ENCODE assay signal across 8 mouse cellular contexts in genomic region chr9:48538688-48539087, GRCm38 (mm10). TPM values are rescaled to one million over a fixed set of nuclear protein-coding genes. Genes with fewer than 3 reads are reported as not detected.
DNase-seq lines count a peak whose midpoint lies in the region; ATAC-seq and TF ChIP-seq lines count a peak whose summit lies in the region.

No protein-coding gene starts in this region.

- H3K4me1 ChIP-seq in intestine, embryonic 14.5 days (replicated peaks; ENCODE audit: control insufficient read depth, insufficient read depth, low read length): no peaks in the 10 kb centered on the region; the same call in 1 of the 2 replicates
- no peaks in the 10 kb centered on the region for H3K4me1 ChIP-seq in intestine, postnatal 0 days (replicated peaks; ENCODE audit: control insufficient read depth, insufficient read depth, low read length)
- no peaks in the 10 kb centered on the region; the same call in 1 of the 2 replicates for H3K4me1 ChIP-seq in neural tube, embryonic 12.5 days

- no peak for ATAC-seq in intestine, embryonic 14.5 days (replicated peaks; ENCODE audit: low FRiP score, low TSS enrichment, low read depth)
- ATAC-seq in intestine, postnatal 0 days: no peak
- no peak for ATAC-seq in neural tube, embryonic 12.5 days (ENCODE audit: low FRiP score, low read depth)

- 12% methylated on average over 12 of the region's 12 CpGs for WGBS in intestine, embryonic 14.5 days
- 15% methylated on average over 12 of the region's 12 CpGs for WGBS in intestine, postnatal 0 days
- WGBS in neural tube, embryonic 12.5 days: 7% methylated on average over 12 of the region's 12 CpGs

- no peak for TF ChIP-seq CTCF in intestine, postnatal 0 days (IDR thresholded peaks at IDR 0.05; ENCODE audit: low read depth)

- peak overlapping the region; percentile 18 for H3K4me2 ChIP-seq in intestine, embryonic 14.5 days (ENCODE audit: low read length)
- no peak overlapping the region for H3K4me2 ChIP-seq in intestine, postnatal 0 days (replicated peaks; ENCODE audit: low read depth)
- peak overlapping the region; percentile 54 for H3K4me2 ChIP-seq in neural tube, embryonic 12.5 days (replicated peaks)

- DNase-seq in intestine, embryonic 14.5 days (ENCODE audit: low spot score): peak; percentile 53
- peak; percentile 71 for DNase-seq in ES-CJ7 (ENCODE audit: low read depth, low spot score)
- peak; percentile 9 for DNase-seq in embryo, embryonic 11.5 days (ENCODE audit: low read depth, low spot score)
- peak; percentile 58 to 71 for DNase-seq in kidney, postnatal 4 days
- DNase-seq in frontal cortex, postnatal 36 days (ENCODE audit: low spot score in 2 of 2): no peak
- DNase-seq in frontal cortex, adult 2 months (ENCODE audit: extremely low spot score in 1 of 2, low spot score in 1 of 2): no peak

- H3K27ac ChIP-seq in intestine, embryonic 14.5 days (ENCODE audit: low read depth): no peak overlapping the region
- no peak overlapping the region for H3K27ac ChIP-seq in intestine, postnatal 0 days (ENCODE audit: low read depth, low read length)
- H3K27ac ChIP-seq in neural tube, embryonic 12.5 days: no peak overlapping the region

- H3K9me3 ChIP-seq in intestine, embryonic 14.5 days (ENCODE audit: control insufficient read depth, low read length): peaks cover 13% of the 10 kb centered on the region; the same call in 1 of the 2 replicates
- H3K9me3 ChIP-seq in intestine, postnatal 0 days (ENCODE audit: control insufficient read depth): peaks cover 12% of the 10 kb centered on the region; the same call in 1 of the 2 replicates
- H3K9me3 ChIP-seq in neural tube, embryonic 12.5 days: peaks cover 7% of the 10 kb centered on the region; the same call in 1 of the 2 replicates

- no peak overlapping the region for H3K9ac ChIP-seq in intestine, embryonic 14.5 days (ENCODE audit: low read length)
- no peak overlapping the region for H3K9ac ChIP-seq in intestine, postnatal 0 days (ENCODE audit: low read depth, low read length)
- H3K9ac ChIP-seq in neural tube, embryonic 12.5 days: no peak overlapping the region

- no peak overlapping the region for H3K4me3 ChIP-seq in intestine, embryonic 14.5 days (ENCODE audit: low read depth, low read length)
- H3K4me3 ChIP-seq in intestine, postnatal 0 days (ENCODE audit: low read depth, low read length): no peak overlapping the region
- 0 out of 2 replicates have a peak overlapping the region, but pooled peaks have one; percentile 14 for H3K4me3 ChIP-seq in neural tube, embryonic 12.5 days

- peaks cover 14% of the 10 kb centered on the region for H3K27me3 ChIP-seq in intestine, embryonic 14.5 days (replicated peaks; ENCODE audit: control insufficient read depth, insufficient read depth, low read length)
- H3K27me3 ChIP-seq in intestine, postnatal 0 days (replicated peaks; ENCODE audit: control insufficient read depth, insufficient read depth, low read length): 0 out of 2 replicates have a peak, but pooled peaks cover 5% of the 10 kb centered on the region
- H3K27me3 ChIP-seq in neural tube, embryonic 12.5 days (replicated peaks): no peaks in the 10 kb centered on the region

- no peaks in the 10 kb centered on the region for H3K36me3 ChIP-seq in intestine, embryonic 14.5 days (ENCODE audit: control insufficient read depth, insufficient read depth, low read length)
- H3K36me3 ChIP-seq in intestine, postnatal 0 days (ENCODE audit: control insufficient read depth, insufficient read depth): no peaks in the 10 kb centered on the region
- no peaks in the 10 kb centered on the region for H3K36me3 ChIP-seq in neural tube, embryonic 12.5 days

RNA-seq across cellular contexts. Expression of gene Gm5617, which starts 43.4 kb away (rescaled TPM):
- polyA plus RNA-seq in intestine, embryonic 14.5 days (2014; fragmentation: Nextera tagmentation; extraction: Ambion mirVana): 32.1 and 32.6 TPM in 2 replicates
- 72.0 and 72.3 TPM in 2 replicates for polyA plus RNA-seq in intestine, postnatal 0 days (2015; fragmentation: Nextera tagmentation; extraction: Ambion mirVana)
- 35.5 and 36.0 TPM in 2 replicates for polyA plus RNA-seq in neural tube, embryonic 12.5 days (2016; fragmentation: Nextera tagmentation; extraction: Ambion mirVana)
- polyA plus RNA-seq in frontal cortex, adult 2 months (2012; rRNA removed): 12.4 and 20.9 TPM in 2 replicates

RNA-seq across cellular contexts. Expression of gene Rbm7, which starts 43.6 kb away (rescaled TPM):
- polyA plus RNA-seq in intestine, embryonic 14.5 days (2014; fragmentation: Nextera tagmentation; extraction: Ambion mirVana): 109 and 121 TPM in 2 replicates
- 73.5 and 74.0 TPM in 2 replicates for polyA plus RNA-seq in intestine, postnatal 0 days (2015; fragmentation: Nextera tagmentation; extraction: Ambion mirVana)
- polyA plus RNA-seq in neural tube, embryonic 12.5 days (2016; fragmentation: Nextera tagmentation; extraction: Ambion mirVana): 97.7 and 98.6 TPM in 2 replicates
- polyA plus RNA-seq in frontal cortex, adult 2 months (2012; rRNA removed): 32.4 and 36.4 TPM in 2 replicates

RNA-seq across cellular contexts. Expression of gene Rexo2, which starts 58.3 kb away (rescaled TPM):
- polyA plus RNA-seq in intestine, embryonic 14.5 days (2014; fragmentation: Nextera tagmentation; extraction: Ambion mirVana): 85.7 and 90.9 TPM in 2 replicates
- 70.3 and 70.6 TPM in 2 replicates for polyA plus RNA-seq in intestine, postnatal 0 days (2015; fragmentation: Nextera tagmentation; extraction: Ambion mirVana)
- polyA plus RNA-seq in neural tube, embryonic 12.5 days (2016; fragmentation: Nextera tagmentation; extraction: Ambion mirVana): 89.9 and 93.8 TPM in 2 replicates
- 159 and 176 TPM in 2 replicates for polyA plus RNA-seq in frontal cortex, adult 2 months (2012; rRNA removed)

Comparison
In these comparisons a context has a peak if more than half of its experiments do, and no peak if none do; other contexts are left out.
1. DNase-seq: peak in intestine, embryonic 14.5 days (single experiment), ES-CJ7 (single experiment), embryo, embryonic 11.5 days (single experiment) and kidney, postnatal 4 days (2 of 2); none in frontal cortex, postnatal 36 days (0 of 2) and frontal cortex, adult 2 months (0 of 2).